Mouse (Mus musculus) forebrain, postnatal 0 days (tissue): ENCODE data around the gene Ofd1. TPM values are rescaled to one million over a fixed set of nuclear protein-coding genes. Genes with fewer than 3 reads are reported as not detected.

Experiments used
- ATAC-seq: fragments of 200-750 bp; cut with Nextera tagmentation; 2 replicates; pipeline ENCODE4 v1.8.0; 2017; ENCODE audit warnings: mild to moderate bottlenecking, moderate library complexity
- DNase-seq: peaks from one replicate; pipeline ENCODE4 v3.0.0-alpha.2; 2015
- H3K27ac ChIP-seq: fragments of 300-500 bp; sonication (generic); 2 replicates; pipeline ENCODE4 v1.5.1; 2014; ENCODE audit warnings: low read depth, mild to moderate bottlenecking, antibody characterized with exemption, low read length, moderate library complexity, mixed read lengths
- H3K27me3 ChIP-seq: fragments of 300-500 bp; sonication (generic); 2 replicates; pipeline ENCODE4 v1.6.1; 2014; ENCODE audit warnings: mild to moderate bottlenecking, low read length, mixed read lengths; ENCODE audit not compliant: insufficient read depth
- H3K36me3 ChIP-seq: fragments of 300-500 bp; sonication (generic); 2 replicates; pipeline ENCODE4 v1.6.1; 2014; ENCODE audit warnings: mild to moderate bottlenecking, moderate library complexity; ENCODE audit not compliant: insufficient read depth
- H3K4me1 ChIP-seq: fragments of 300-500 bp; sonication (generic); 2 replicates; pipeline ENCODE4 v1.6.1; 2014; ENCODE audit warnings: antibody characterized with exemption; ENCODE audit not compliant: insufficient read depth
- H3K4me2 ChIP-seq: fragments of 300-500 bp; sonication (generic); 2 replicates; pipeline ENCODE4 v1.6.1; 2014; ENCODE audit warnings: low read depth, mild to moderate bottlenecking, moderate library complexity
- H3K4me3 ChIP-seq: fragments of 300-500 bp; sonication (generic); 2 replicates; pipeline ENCODE4 v1.5.1; 2014; ENCODE audit warnings: low read depth, low read length, mixed read lengths
- H3K9ac ChIP-seq: fragments of 300-500 bp; sonication (generic); 2 replicates; pipeline ENCODE4 v1.6.1; 2014; ENCODE audit warnings: mild to moderate bottlenecking
- H3K9me3 ChIP-seq: fragments of 300-500 bp; sonication (generic); 2 replicates; pipeline ENCODE4 v1.6.1; 2016; ENCODE audit warnings: low read length
- CTCF ChIP-seq: sonication (generic); IDR thresholded peaks from 2 replicates; pipeline ENCODE4 v1.5.1; 2016; ENCODE audit warnings: antibody characterized with exemption, control low read depth, low read depth
- WGBS: fragments of 180-500 bp; shearing (Covaris S2); extraction: QIAGEN DNeasy Blood & Tissue Kit; methylation state at CpG from one replicate; pipeline ENCODE4 v1.1.7; 2014; 5-methylcytosine and 5-hydroxymethylcytosine counted together
- polyA plus RNA-seq: library from polyadenylated mRNA; unstranded; fragments of >200 nt; fragmentation: Nextera tagmentation; extraction: Ambion mirVana; gene quantifications from 2 replicates; pipeline ENCODE4 v1.2.1, GENCODE M21; 2015
- total RNA-seq: library from RNA; depleted of rRNA; stranded (reverse); fragments of >200 nt; gene quantifications from 2 replicates; pipeline ENCODE4 v1.2.3, GENCODE M21; 2014

Gene Ofd1
- total and polyA plus RNA-seq, 2 experiments from 2014 or later: 7.3 to 12.2 TPM

DNA sequence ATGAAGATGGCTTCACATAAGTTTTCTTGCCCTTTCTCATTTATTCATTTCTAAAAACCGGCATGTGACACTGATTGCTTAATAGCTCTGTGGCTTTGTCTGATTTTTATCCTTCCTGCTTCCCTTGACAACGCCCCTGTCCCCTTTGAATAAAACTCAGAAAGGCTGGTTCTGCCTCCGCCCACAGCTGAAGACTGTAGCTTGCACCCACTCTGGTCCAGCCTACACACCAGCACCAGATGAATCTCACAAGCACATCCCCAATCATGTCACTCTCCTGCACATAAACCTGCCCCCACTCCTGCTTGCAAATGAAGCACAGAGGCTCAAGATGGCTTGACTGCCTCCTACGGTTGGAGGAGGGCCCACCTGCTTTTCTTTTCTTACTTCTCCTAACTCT, 80.0 kb downstream of the Ofd1 start:
- TF ChIP-seq CTCF: no peak

GRCm38 (mm10) chrX:166359927-166360440, 80.5 kb downstream of the Ofd1 start:
- ATAC-seq: no peak
- 88% methylated on average over 2 of the region's 2 CpGs for WGBS

More for the DNA sequence above, 80.0 kb downstream of the Ofd1 start:
- H3K9me3 ChIP-seq: no peaks in the 10 kb centered on the region
- no peak overlapping the region for H3K4me3 ChIP-seq
- H3K27ac ChIP-seq: no peak overlapping the region
- no peak for ATAC-seq
- no peak overlapping the region for H3K4me2 ChIP-seq
- no peaks in the 10 kb centered on the region for H3K27me3 ChIP-seq
- WGBS: 79% methylated on average over 4 of the region's 4 CpGs
- H3K36me3 ChIP-seq: no peaks in the 10 kb centered on the region; the same call in 1 of the 2 replicates
- no peaks in the 10 kb centered on the region for H3K4me1 ChIP-seq
- no peak overlapping the region for H3K9ac ChIP-seq
- DNase-seq: no peak

GRCm38 (mm10) chrX:166358955-166359354, 81.5 kb downstream of the Ofd1 start:
- Histone ChIP-seq H3K36me3 (no peaks in the 10 kb centered on the region; the same call in 1 of the 2 replicates), H3K27ac (no peak overlapping the region), H3K9me3 (no peaks in the 10 kb centered on the region), H3K4me1 (no peaks in the 10 kb centered on the region), H3K4me2 (no peak overlapping the region), H3K9ac (no peak overlapping the region), H3K27me3 (no peaks in the 10 kb centered on the region), H3K4me3 (no peak overlapping the region)
- TF ChIP-seq CTCF: no peak
- DNase-seq: no peak
- ATAC-seq: no peak
- WGBS: 61% methylated on average over 2 of the region's 2 CpGs

More at GRCm38 (mm10) chrX:166359927-166360440, 80.5 kb downstream of the Ofd1 start:
- Histone ChIP-seq H3K4me3 (no peak overlapping the region), H3K27ac (no peak overlapping the region), H3K9ac (no peak overlapping the region), H3K9me3 (no peaks in the 10 kb centered on the region), H3K27me3 (no peaks in the 10 kb centered on the region), H3K36me3 (no peaks in the 10 kb centered on the region; the same call in 1 of the 2 replicates), H3K4me2 (no peak overlapping the region), H3K4me1 (no peaks in the 10 kb centered on the region)
- TF ChIP-seq CTCF: no peak
- no peak for DNase-seq

DNA sequence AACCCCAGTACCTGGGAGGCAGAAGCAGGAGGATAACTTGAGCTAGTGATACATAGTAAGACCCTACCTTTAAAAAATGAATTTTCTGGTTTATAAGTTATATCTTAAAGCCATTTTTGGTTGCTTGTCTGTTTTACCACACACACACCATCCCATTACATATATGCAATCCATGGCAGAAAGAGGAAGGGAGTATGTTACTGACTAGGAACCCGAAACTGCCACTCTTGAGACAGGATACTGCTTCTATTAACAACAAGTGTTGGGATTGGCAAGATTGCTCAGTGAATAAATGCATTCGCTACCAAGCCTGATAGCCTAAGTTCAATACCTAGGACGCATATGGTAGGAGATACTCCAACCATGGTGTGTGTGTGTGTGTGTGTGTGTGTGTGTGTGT, 84.2 kb downstream of the Ofd1 start:
- TF ChIP-seq CTCF: no peak
- Histone ChIP-seq H3K9ac (no peak overlapping the region), H3K27me3 (no peaks in the 10 kb centered on the region), H3K9me3 (no peaks in the 10 kb centered on the region), H3K4me1 (no peaks in the 10 kb centered on the region), H3K4me2 (no peak overlapping the region), H3K36me3 (no peaks in the 10 kb centered on the region; the same call in 1 of the 2 replicates), H3K27ac (no peak overlapping the region), H3K4me3 (no peak overlapping the region)
- ATAC-seq: no peak
- DNase-seq: no peak
- WGBS: 88% methylated on average over 3 of the region's 3 CpGs

DNA sequence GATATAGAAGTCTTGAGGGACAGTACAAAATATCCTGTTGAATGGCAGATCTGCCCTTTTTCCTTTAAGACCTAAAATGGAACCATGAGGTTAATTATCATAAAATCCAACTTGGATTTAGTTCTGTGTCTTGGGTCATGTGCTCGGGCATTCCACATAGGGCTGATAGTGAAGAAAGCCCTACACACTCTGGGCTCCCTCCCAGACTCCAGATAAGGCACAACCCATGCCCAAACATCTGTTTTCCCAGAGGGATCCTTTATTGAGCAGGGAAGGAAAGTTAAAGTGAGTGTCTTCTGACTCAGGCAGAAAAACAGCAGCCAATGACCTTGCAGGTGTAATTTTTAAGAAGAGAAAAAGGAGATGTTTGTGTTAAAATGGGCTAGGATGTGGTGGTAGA, 85.6 kb downstream of the Ofd1 start:
- Histone ChIP-seq H3K27ac (no peak overlapping the region), H3K36me3 (no peaks in the 10 kb centered on the region), H3K9ac (no peak overlapping the region), H3K4me2 (no peak overlapping the region), H3K27me3 (no peaks in the 10 kb centered on the region), H3K4me3 (no peak overlapping the region), H3K4me1 (no peaks in the 10 kb centered on the region), H3K9me3 (no peaks in the 10 kb centered on the region)
- ATAC-seq: no peak
- 75% methylated on average over 1 of the region's 1 CpGs for WGBS
- no peak for TF ChIP-seq CTCF
- DNase-seq: no peak

GRCm38 (mm10) chrX:166353412-166353811, 87.1 kb downstream of the Ofd1 start:
- Histone ChIP-seq H3K9me3 (no peaks in the 10 kb centered on the region), H3K4me1 (no peaks in the 10 kb centered on the region), H3K27me3 (no peaks in the 10 kb centered on the region), H3K36me3 (no peaks in the 10 kb centered on the region), H3K4me2 (no peak overlapping the region), H3K27ac (no peak overlapping the region), H3K4me3 (no peak overlapping the region), H3K9ac (no peak overlapping the region)
- TF ChIP-seq CTCF: no peak
- WGBS: 51% methylated on average over 2 of the region's 2 CpGs
- DNase-seq (no peak), ATAC-seq (no peak)

GRCm38 (mm10) chrX:166351790-166352189, 88.7 kb downstream of the Ofd1 start:
- Histone ChIP-seq H3K36me3 (no peaks in the 10 kb centered on the region), H3K27ac (no peak overlapping the region), H3K4me3 (no peak overlapping the region), H3K4me1 (no peaks in the 10 kb centered on the region), H3K9ac (no peak overlapping the region), H3K27me3 (no peaks in the 10 kb centered on the region), H3K4me2 (no peak overlapping the region), H3K9me3 (no peaks in the 10 kb centered on the region)
- TF ChIP-seq CTCF: peak; percentile 68
- DNase-seq: peak; percentile 73
- peak; percentile 72 for ATAC-seq
- WGBS: 30% methylated on average over 6 of the region's 6 CpGs
